Mouse (Mus musculus) embryonic facial prominence, embryonic 10.5 days (tissue): ENCODE results near the gene Pou3f3. TPM values are rescaled to one million over a fixed set of nuclear protein-coding genes. Genes with fewer than 3 reads are reported as not detected.

ENCODE experiments used
- DNase-seq: peaks from one replicate; pipeline ENCODE4 v3.0.0-alpha.2; 2017; ENCODE audit warnings: low spot score
- H3K27ac ChIP-seq: fragments of 300-500 bp; sonication (generic); replicated peaks from 2 replicates; pipeline ENCODE4 v1.5.1; 2016; ENCODE audit warnings: mild to moderate bottlenecking
- H3K27me3 ChIP-seq: fragments of 300-500 bp; sonication (generic); replicated peaks from 2 replicates; pipeline ENCODE4 v1.6.1; 2016; ENCODE audit warnings: low read depth, mild to moderate bottlenecking; ENCODE audit not compliant: poor library complexity, severe bottlenecking
- H3K36me3 ChIP-seq: fragments of 300-500 bp; sonication (generic); replicated peaks from 2 replicates; pipeline ENCODE4 v1.6.1; 2016; ENCODE audit warnings: mild to moderate bottlenecking, moderate library complexity
- H3K4me1 ChIP-seq: fragments of 300-500 bp; sonication (generic); 2 replicates; pipeline ENCODE4 v1.6.1; 2016
- H3K4me3 ChIP-seq: fragments of 300-500 bp; sonication (generic); 2 replicates; pipeline ENCODE4 v1.5.1; 2016; ENCODE audit warnings: mild to moderate bottlenecking, moderate library complexity
- H3K9me3 ChIP-seq: fragments of 300-500 bp; sonication (generic); 2 replicates; pipeline ENCODE4 v1.6.1; 2016; ENCODE audit warnings: mild to moderate bottlenecking
- WGBS: fragments of 180-500 bp; shearing (Covaris S2); methylation state at CpG from one replicate; pipeline ENCODE4 v1.1.7; 2016; 5-methylcytosine and 5-hydroxymethylcytosine counted together
- polyA plus RNA-seq: library from polyadenylated mRNA; unstranded; fragments of >200 nt; fragmentation: Nextera tagmentation; extraction: Ambion mirVana; gene quantifications from 2 replicates; pipeline ENCODE4 v1.2.1, GENCODE M21; 2016

The Pou3f3 gene
- polyA plus RNA-seq, 1 experiment from 2014 or later: 7.5 TPM

GRCm38 (mm10) chr1:42705811-42706160 is 10.2 kb downstream of the Pou3f3 start:
- Histone ChIP-seq H3K4me3 (peak overlapping the region; percentile 38; the same call in 1 of the 2 replicates), H3K9me3 (no peaks in the 10 kb centered on the region), H3K27ac (no peak overlapping the region), H3K36me3 (no peaks in the 10 kb centered on the region), H3K4me1 (peaks cover 48% of the 10 kb centered on the region), H3K27me3 (peaks cover 99% of the 10 kb centered on the region)
- DNase-seq: no peak
- 2% methylated on average over 8 of the region's 8 CpGs for WGBS

GRCm38 (mm10) chr1:42707196-42707595 is 11.6 kb downstream of the Pou3f3 start:
- Histone ChIP-seq H3K4me1 (peaks cover 53% of the 10 kb centered on the region), H3K36me3 (no peaks in the 10 kb centered on the region), H3K27me3 (peaks cover 99% of the 10 kb centered on the region), H3K4me3 (no peak overlapping the region), H3K27ac (no peak overlapping the region), H3K9me3 (no peaks in the 10 kb centered on the region)
- DNase-seq: no peak
- 3% methylated on average over 5 of the region's 5 CpGs for WGBS

- Histone ChIP-seq H3K27me3 (peaks cover 99% of the 10 kb centered on the region), H3K4me1 (peaks cover 53% of the 10 kb centered on the region), H3K36me3 (no peaks in the 10 kb centered on the region), H3K4me3 (0 out of 2 replicates have a peak overlapping the region, but pooled peaks have one; percentile 2), H3K9me3 (no peaks in the 10 kb centered on the region), H3K27ac (no peak overlapping the region)
- no peak for DNase-seq
- 7% methylated on average over 4 of the region's 4 CpGs for WGBS
Observed at GRCm38 (mm10) chr1:42707611-42708130, 12.1 kb downstream of the Pou3f3 start.

- DNase-seq: no peak
- no peak overlapping the region for H3K27ac ChIP-seq
- H3K27me3 ChIP-seq: peaks cover 100% of the 10 kb centered on the region
- H3K4me1 ChIP-seq: peaks cover 54% of the 10 kb centered on the region
- H3K4me3 ChIP-seq: peak overlapping the region; percentile 37; the same call in 1 of the 2 replicates
- H3K9me3 ChIP-seq: no peaks in the 10 kb centered on the region
- no peaks in the 10 kb centered on the region for H3K36me3 ChIP-seq
- WGBS: 12% methylated on average over 1 of the region's 1 CpGs
Observed at GRCm38 (mm10) chr1:42709024-42709423, 13.5 kb downstream of the Pou3f3 start.

- H3K4me3 ChIP-seq: peak overlapping the region; percentile 37; the same call in 1 of the 2 replicates
- peaks cover 100% of the 10 kb centered on the region for H3K27me3 ChIP-seq
- H3K36me3 ChIP-seq: no peaks in the 10 kb centered on the region
- no peak for DNase-seq
- no peaks in the 10 kb centered on the region for H3K9me3 ChIP-seq
- H3K4me1 ChIP-seq: peaks cover 56% of the 10 kb centered on the region
- WGBS: 7% methylated on average over 7 of the region's 7 CpGs
- H3K27ac ChIP-seq: no peak overlapping the region
Observed at GRCm38 (mm10) chr1:42709431-42710160, 14.0 kb downstream of the Pou3f3 start.

- no peak for DNase-seq
- WGBS: 17% methylated on average over 4 of the region's 4 CpGs
- peaks cover 100% of the 10 kb centered on the region for H3K27me3 ChIP-seq
- no peaks in the 10 kb centered on the region for H3K9me3 ChIP-seq
- H3K27ac ChIP-seq: no peak overlapping the region
- H3K4me1 ChIP-seq: peaks cover 53% of the 10 kb centered on the region
- H3K36me3 ChIP-seq: no peaks in the 10 kb centered on the region
- peak overlapping the region; percentile 37 for H3K4me3 ChIP-seq
Observed at GRCm38 (mm10) chr1:42710234-42710633, 14.7 kb downstream of the Pou3f3 start.

GRCm38 (mm10) chr1:42710995-42711394 is 15.4 kb downstream of the Pou3f3 start:
- 4% methylated on average over 2 of the region's 2 CpGs for WGBS
- Histone ChIP-seq H3K27me3 (peaks cover 100% of the 10 kb centered on the region), H3K4me3 (peak overlapping the region; percentile 61), H3K36me3 (no peaks in the 10 kb centered on the region), H3K4me1 (peaks cover 45% of the 10 kb centered on the region), H3K27ac (no peak overlapping the region), H3K9me3 (no peaks in the 10 kb centered on the region)
- DNase-seq: no peak

GRCm38 (mm10) chr1:42711456-42712310 is 16.1 kb downstream of the Pou3f3 start:
- Histone ChIP-seq H3K27ac (peak overlapping the region; percentile 59; the same call in 1 of the 2 replicates), H3K4me1 (peaks cover 42% of the 10 kb centered on the region)

GRCm38 (mm10) chr1:42712311-42712690 is 16.7 kb downstream of the Pou3f3 start:
- H3K4me1 ChIP-seq: peaks cover 42% of the 10 kb centered on the region
- no peak for DNase-seq

More at GRCm38 (mm10) chr1:42711456-42712310, 16.1 kb downstream of the Pou3f3 start:
- 5% methylated on average over 8 of the region's 8 CpGs for WGBS
- peak; percentile 29 for DNase-seq
- Histone ChIP-seq H3K36me3 (no peaks in the 10 kb centered on the region), H3K4me3 (peak overlapping the region; percentile 61), H3K9me3 (no peaks in the 10 kb centered on the region), H3K27me3 (peaks cover 100% of the 10 kb centered on the region)

GRCm38 (mm10) chr1:42713104-42713932 is 17.8 kb downstream of the Pou3f3 start:
- Histone ChIP-seq H3K36me3 (no peaks in the 10 kb centered on the region), H3K27ac (peak overlapping the region; percentile 84), H3K27me3 (peaks cover 99% of the 10 kb centered on the region), H3K4me1 (peaks cover 35% of the 10 kb centered on the region), H3K9me3 (no peaks in the 10 kb centered on the region), H3K4me3 (peak overlapping the region; percentile 61)
- peak; percentile 67 for DNase-seq
- under 1% methylated on average over 46 of the region's 46 CpGs for WGBS

More at GRCm38 (mm10) chr1:42712311-42712690, 16.7 kb downstream of the Pou3f3 start:
- H3K27me3 ChIP-seq: peaks cover 100% of the 10 kb centered on the region
- 5% methylated on average over 4 of the region's 4 CpGs for WGBS
- 0 out of 2 replicates have a peak overlapping the region, but pooled peaks have one; percentile 59 for H3K27ac ChIP-seq
- peak overlapping the region; percentile 61 for H3K4me3 ChIP-seq
- no peaks in the 10 kb centered on the region for H3K36me3 ChIP-seq
- no peaks in the 10 kb centered on the region for H3K9me3 ChIP-seq

- H3K4me3 ChIP-seq: peak overlapping the region; percentile 61
- no peaks in the 10 kb centered on the region for H3K9me3 ChIP-seq
- H3K36me3 ChIP-seq: no peaks in the 10 kb centered on the region
- peaks cover 38% of the 10 kb centered on the region for H3K4me1 ChIP-seq
- H3K27me3 ChIP-seq: peaks cover 99% of the 10 kb centered on the region
- peak; percentile 71 for DNase-seq
- WGBS: 1% methylated on average over 28 of the region's 31 CpGs
- peak overlapping the region; percentile 84 for H3K27ac ChIP-seq
Observed at GRCm38 (mm10) chr1:42714016-42714931, 18.7 kb downstream of the Pou3f3 start.
